Mouse (Mus musculus): ENCODE measurements around the gene Slc17a7. TPM values are rescaled to one million over a fixed set of nuclear protein-coding genes. Genes with fewer than 3 reads are reported as not detected.
A peak's percentile ranks its signal among the peaks of the same experiment; 100 is the strongest.

Gene Slc17a7
- polyA plus RNA-seq, 1 experiment: not detected

GRCm38 (mm10) chr7:45195341-45196175, 31.8 kb downstream of the Slc17a7 start:
- TF ChIP-seq CTCF (IDR thresholded peaks at IDR 0.05; ENCODE audit: low read depth, low read length) (no peak), POLR2A (IDR thresholded peaks at IDR 0.05; ENCODE audit: borderline replicate concordance, low read depth, low read length) (no peak)

GRCm38 (mm10) chr7:45196176-45196535, 32.4 kb downstream of the Slc17a7 start:
- Histone ChIP-seq H3K4me1 (ENCODE audit: control insufficient read depth, insufficient read depth, low read length) (no peaks in the 10 kb centered on the region), H3K4me3 (ENCODE audit: insufficient read depth, low read length) (no peak overlapping the region), H3K27ac (ENCODE audit: insufficient read depth, low read depth, low read length) (no peak overlapping the region)
- no peak for TF ChIP-seq POLR2A (IDR thresholded peaks at IDR 0.05; ENCODE audit: borderline replicate concordance, low read depth, low read length)
- TF ChIP-seq CTCF (IDR thresholded peaks at IDR 0.05; ENCODE audit: low read depth, low read length): no peak

More at GRCm38 (mm10) chr7:45195341-45196175, 31.8 kb downstream of the Slc17a7 start:
- Histone ChIP-seq H3K4me1 (ENCODE audit: control insufficient read depth, insufficient read depth, low read length) (no peaks in the 10 kb centered on the region), H3K4me3 (ENCODE audit: insufficient read depth, low read length) (no peak overlapping the region), H3K27ac (ENCODE audit: insufficient read depth, low read depth, low read length) (no peak overlapping the region)

GRCm38 (mm10) chr7:45196994-45197393, 33.2 kb downstream of the Slc17a7 start:
- TF ChIP-seq CTCF (IDR thresholded peaks at IDR 0.05; ENCODE audit: low read depth, low read length): no peak
- no peak for TF ChIP-seq POLR2A (IDR thresholded peaks at IDR 0.05; ENCODE audit: borderline replicate concordance, low read depth, low read length)
- H3K27ac ChIP-seq (ENCODE audit: insufficient read depth, low read depth, low read length): no peak overlapping the region
- no peaks in the 10 kb centered on the region for H3K4me1 ChIP-seq (ENCODE audit: control insufficient read depth, insufficient read depth, low read length)
- no peak overlapping the region for H3K4me3 ChIP-seq (ENCODE audit: insufficient read depth, low read length)

- H3K27ac ChIP-seq (ENCODE audit: insufficient read depth, low read depth, low read length): no peak overlapping the region
- H3K4me3 ChIP-seq (ENCODE audit: insufficient read depth, low read length): no peak overlapping the region
- no peaks in the 10 kb centered on the region for H3K4me1 ChIP-seq (ENCODE audit: control insufficient read depth, insufficient read depth, low read length)
- TF ChIP-seq POLR2A (IDR thresholded peaks at IDR 0.05; ENCODE audit: borderline replicate concordance, low read depth, low read length) (no peak), CTCF (IDR thresholded peaks at IDR 0.05; ENCODE audit: low read depth, low read length) (peak; percentile 73)
Measured at GRCm38 (mm10) chr7:45198435-45198834, 34.7 kb downstream of the Slc17a7 start.

GRCm38 (mm10) chr7:45198961-45199360, 35.2 kb downstream of the Slc17a7 start:
- H3K27ac ChIP-seq (ENCODE audit: insufficient read depth, low read depth, low read length): no peak overlapping the region
- H3K4me1 ChIP-seq (ENCODE audit: control insufficient read depth, insufficient read depth, low read length): no peaks in the 10 kb centered on the region
- H3K4me3 ChIP-seq (ENCODE audit: insufficient read depth, low read length): no peak overlapping the region
- TF ChIP-seq CTCF (IDR thresholded peaks at IDR 0.05; ENCODE audit: low read depth, low read length) (no peak), POLR2A (IDR thresholded peaks at IDR 0.05; ENCODE audit: borderline replicate concordance, low read depth, low read length) (no peak)

- no peak overlapping the region for H3K27ac ChIP-seq (ENCODE audit: insufficient read depth, low read depth, low read length)
- H3K4me3 ChIP-seq (ENCODE audit: insufficient read depth, low read length): no peak overlapping the region
- H3K4me1 ChIP-seq (ENCODE audit: control insufficient read depth, insufficient read depth, low read length): no peaks in the 10 kb centered on the region
- no peak for TF ChIP-seq CTCF (IDR thresholded peaks at IDR 0.05; ENCODE audit: low read depth, low read length)
- no peak for TF ChIP-seq POLR2A (IDR thresholded peaks at IDR 0.05; ENCODE audit: borderline replicate concordance, low read depth, low read length)
Measured at GRCm38 (mm10) chr7:45202654-45203053, 38.9 kb downstream of the Slc17a7 start.

- Histone ChIP-seq H3K27ac (ENCODE audit: insufficient read depth, low read depth, low read length) (no peak within 1 kb of the TSS), H3K4me3 (ENCODE audit: insufficient read depth, low read length) (peak within 1 kb of the TSS; percentile 54), H3K4me1 (ENCODE audit: control insufficient read depth, insufficient read depth, low read length) (no peaks in the 10 kb centered on the region)
- no peak for TF ChIP-seq CTCF (IDR thresholded peaks at IDR 0.05; ENCODE audit: low read depth, low read length)
- no peak for TF ChIP-seq POLR2A (IDR thresholded peaks at IDR 0.05; ENCODE audit: borderline replicate concordance, low read depth, low read length)
Measured at GRCm38 (mm10) chr7:45204380-45205143, 40.8 kb downstream of the Slc17a7 start, which contains the start of gene Ccdc155. Ccdc155 (minus strand) TSS chr7:45204892.

GRCm38 (mm10) chr7:45208260-45208659, 44.5 kb downstream of the Slc17a7 start:
- no peak overlapping the region for H3K27ac ChIP-seq (ENCODE audit: insufficient read depth, low read depth, low read length)
- TF ChIP-seq CTCF (IDR thresholded peaks at IDR 0.05; ENCODE audit: low read depth, low read length): no peak
- TF ChIP-seq POLR2A (IDR thresholded peaks at IDR 0.05; ENCODE audit: borderline replicate concordance, low read depth, low read length): no peak

GRCm38 (mm10) chr7:45211070-45211469, 47.3 kb downstream of the Slc17a7 start:
- no peak for TF ChIP-seq POLR2A (IDR thresholded peaks at IDR 0.05; ENCODE audit: borderline replicate concordance, low read depth, low read length)
- no peak for TF ChIP-seq CTCF (IDR thresholded peaks at IDR 0.05; ENCODE audit: low read depth, low read length)
- Histone ChIP-seq H3K4me1 (ENCODE audit: control insufficient read depth, insufficient read depth, low read length) (no peaks in the 10 kb centered on the region), H3K27ac (ENCODE audit: insufficient read depth, low read depth, low read length) (no peak overlapping the region), H3K4me3 (ENCODE audit: insufficient read depth, low read length) (no peak overlapping the region)

More at GRCm38 (mm10) chr7:45208260-45208659, 44.5 kb downstream of the Slc17a7 start:
- Histone ChIP-seq H3K4me1 (ENCODE audit: control insufficient read depth, insufficient read depth, low read length) (no peaks in the 10 kb centered on the region), H3K4me3 (ENCODE audit: insufficient read depth, low read length) (no peak overlapping the region)

GRCm38 (mm10) chr7:45211851-45212251, 48.1 kb downstream of the Slc17a7 start, which contains the start of gene Dkkl1:
Dkkl1 (minus strand) TSS chr7:45212147.
- no peaks in the 10 kb centered on the region for H3K4me1 ChIP-seq (ENCODE audit: control insufficient read depth, insufficient read depth, low read length)
- TF ChIP-seq POLR2A (IDR thresholded peaks at IDR 0.05; ENCODE audit: borderline replicate concordance, low read depth, low read length) (no peak), CTCF (IDR thresholded peaks at IDR 0.05; ENCODE audit: low read depth, low read length) (no peak)
- H3K4me3 ChIP-seq (ENCODE audit: insufficient read depth, low read length): no peak within 1 kb of the TSS
- H3K27ac ChIP-seq (ENCODE audit: insufficient read depth, low read depth, low read length): no peak within 1 kb of the TSS

All from bone marrow macrophage, adult 2 months (primary cell).